ENCODE assay signal across 10 mouse cellular contexts in the genomic region with DNA sequence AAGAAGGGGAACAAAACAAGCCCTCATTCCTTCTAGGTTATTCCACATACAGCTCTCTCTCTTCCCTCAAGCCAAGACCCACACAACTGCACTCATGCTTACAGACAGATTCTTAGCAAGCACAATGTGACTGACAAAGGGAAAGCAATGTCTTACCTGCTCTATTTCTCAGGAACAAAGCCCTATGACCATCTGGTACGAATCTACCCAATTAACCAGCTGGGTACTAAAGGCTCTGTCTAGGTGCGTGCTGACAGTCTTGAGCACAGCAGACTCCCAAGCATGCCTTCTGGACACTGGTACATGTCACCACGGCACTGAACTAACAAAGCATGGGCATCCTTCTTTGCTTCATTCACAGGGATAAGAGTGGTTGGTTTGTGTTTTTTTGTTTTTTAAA.
DNase-seq lines count a peak whose midpoint lies in the region; ATAC-seq and TF ChIP-seq lines count a peak whose summit lies in the region.
"Had no signal": no experiment of that assay in that cellular context is flagged by ENCODE, and none has a peak within 500 bp of the region (broad histone marks: within the 10 kb centered on the region; RNA-seq: fewer than 3 reads in every experiment).

No protein-coding gene starts in this region.

- no peak overlapping the region for H3K4me2 ChIP-seq in heart, postnatal 0 days (ENCODE audit: low read depth, low read length)
- H3K4me2 ChIP-seq in heart, embryonic 12.5 days, result no peak overlapping the region
- no peak overlapping the region for H3K4me2 ChIP-seq in hindbrain, embryonic 12.5 days (replicated peaks)
- H3K4me2 ChIP-seq: midbrain, embryonic 11.5 days had no signal

- TF ChIP-seq CTCF in heart, postnatal 0 days (IDR thresholded peaks at IDR 0.05; ENCODE audit: low read depth), result no peak
- TF ChIP-seq CTCF in thymus, adult 2 months (IDR thresholded peaks at IDR 0.05; ENCODE audit: borderline replicate concordance, control insufficient read depth, extremely low read depth, insufficient read depth, low read length, poor library complexity), result no peak

- peak overlapping the region; percentile 40; the same call in 1 of the 2 replicates for H3K27ac ChIP-seq in heart, postnatal 0 days (ENCODE audit: low read depth)
- H3K27ac ChIP-seq in heart, embryonic 12.5 days (ENCODE audit: poor library complexity, severe bottlenecking), result no peak overlapping the region
- peak overlapping the region; percentile 18; the same call in 1 of the 2 replicates for H3K27ac ChIP-seq in thymus, adult 2 months (ENCODE audit: control insufficient read depth, insufficient read depth, low read length)
- H3K27ac ChIP-seq in hindbrain, embryonic 12.5 days, result peak overlapping the region; percentile 40; the same call in 1 of the 2 replicates

- no peak overlapping the region for H3K9ac ChIP-seq in heart, postnatal 0 days (replicated peaks; ENCODE audit: low read depth, low read length)
- no peak overlapping the region for H3K9ac ChIP-seq in heart, embryonic 12.5 days
- H3K9ac ChIP-seq in hindbrain, embryonic 12.5 days, result no peak overlapping the region

- no peak for TF ChIP-seq EP300 in heart, postnatal 0 days (IDR thresholded peaks at IDR 0.05; ENCODE audit: low read depth)

- no peak for ATAC-seq in heart, postnatal 0 days (ENCODE audit: insufficient read depth, low read depth)
- ATAC-seq in heart, embryonic 12.5 days (ENCODE audit: insufficient number of reproducible peaks, low FRiP score), result no peak
- ATAC-seq in hindbrain, embryonic 12.5 days (ENCODE audit: low FRiP score), result no peak
- no peak for ATAC-seq in activated CD4-positive, CD25-positive, alpha-beta regulatory T cell, adult 4 months
- ATAC-seq in frontal cortex, adult (ENCODE audit: low TSS enrichment), result no peak

- peaks cover 38% of the 10 kb centered on the region for H3K4me1 ChIP-seq in heart, postnatal 0 days (ENCODE audit: control insufficient read depth, insufficient read depth)
- peaks cover 37% of the 10 kb centered on the region for H3K4me1 ChIP-seq in heart, embryonic 12.5 days (replicated peaks)
- H3K4me1 ChIP-seq in thymus, adult 2 months (replicated peaks; ENCODE audit: control insufficient read depth, insufficient read depth, low read length), result peaks cover 29% of the 10 kb centered on the region
- H3K4me1 ChIP-seq in hindbrain, embryonic 12.5 days, result peaks cover 25% of the 10 kb centered on the region

- no peak overlapping the region for H3K4me3 ChIP-seq in heart, postnatal 0 days (ENCODE audit: low read depth, low read length)
- H3K4me3 ChIP-seq in heart, embryonic 12.5 days, result no peak overlapping the region
- no peak overlapping the region for H3K4me3 ChIP-seq in thymus, adult 2 months (ENCODE audit: control insufficient read depth, insufficient read depth, low read length)
- no peak overlapping the region for H3K4me3 ChIP-seq in hindbrain, embryonic 12.5 days

- TF ChIP-seq POLR2A in thymus, adult 2 months (IDR thresholded peaks at IDR 0.05; ENCODE audit: control insufficient read depth, extremely low read depth, insufficient read depth, low read length, poor library complexity), result no peak

- no peaks in the 10 kb centered on the region for H3K9me3 ChIP-seq in heart, postnatal 0 days (replicated peaks; ENCODE audit: control insufficient read depth, low read length)
- no peaks in the 10 kb centered on the region for H3K9me3 ChIP-seq in heart, embryonic 12.5 days (replicated peaks)
- H3K9me3 ChIP-seq in hindbrain, embryonic 12.5 days (replicated peaks), result no peaks in the 10 kb centered on the region

- 59% methylated on average over 3 of the region's 3 CpGs for WGBS in heart, postnatal 0 days
- 69% methylated on average over 3 of the region's 3 CpGs for WGBS in heart, embryonic 12.5 days
- 82% methylated on average over 3 of the region's 3 CpGs for WGBS in thymus, adult 2 months
- 58% methylated on average over 3 of the region's 3 CpGs for WGBS in hindbrain, embryonic 12.5 days

- no peak for DNase-seq in heart, postnatal 0 days (ENCODE audit: low spot score)
- no peak for DNase-seq in thymus, adult 2 months
- no peak for DNase-seq in thymus, postnatal 25 days
- DNase-seq in layer of hippocampus, adult 8-10 months (ENCODE audit: low spot score in 2 of 2), result no peak
- DNase-seq: gastrocnemius, postnatal 14 days had no signal

- no peaks in the 10 kb centered on the region for H3K27me3 ChIP-seq in heart, postnatal 0 days (ENCODE audit: control insufficient read depth, insufficient read depth, low read length)
- H3K27me3 ChIP-seq in heart, embryonic 12.5 days (replicated peaks), result no peaks in the 10 kb centered on the region
- H3K27me3 ChIP-seq in thymus, adult 2 months (ENCODE audit: control insufficient read depth, insufficient read depth, low read length), result no peaks in the 10 kb centered on the region
- H3K27me3 ChIP-seq in hindbrain, embryonic 12.5 days, result no peaks in the 10 kb centered on the region

- H3K36me3 ChIP-seq in heart, postnatal 0 days (replicated peaks; ENCODE audit: control insufficient read depth, insufficient read depth, low read length), result no peaks in the 10 kb centered on the region
- no peaks in the 10 kb centered on the region for H3K36me3 ChIP-seq in heart, embryonic 12.5 days
- H3K36me3 ChIP-seq in thymus, adult 2 months (ENCODE audit: control insufficient read depth, insufficient read depth, low read length), result peaks cover 4% of the 10 kb centered on the region
- no peaks in the 10 kb centered on the region for H3K36me3 ChIP-seq in hindbrain, embryonic 12.5 days
